Mouse (Mus musculus) hindbrain, embryonic 15.5 days (tissue): ENCODE measurements around the gene Cdk20. TPM values are rescaled to one million over a fixed set of nuclear protein-coding genes. Genes with fewer than 3 reads are reported as not detected.

Source experiments
- ATAC-seq: fragments of 200-750 bp; cut with Nextera tagmentation; 2 replicates; pipeline ENCODE4 v1.8.0; 2017; ENCODE audit warnings: low read depth, moderate number of reproducible peaks, moderate TSS enrichment; ENCODE audit not compliant: low FRiP score
- H3K27ac ChIP-seq: fragments of 300-500 bp; sonication (generic); replicated peaks from 2 replicates; pipeline ENCODE4 v1.5.1; 2015; ENCODE audit warnings: mild to moderate bottlenecking, inconsistent platforms
- H3K27me3 ChIP-seq: fragments of 300-500 bp; sonication (generic); 2 replicates; pipeline ENCODE4 v1.6.1; 2015; ENCODE audit warnings: control low read depth, inconsistent platforms
- H3K36me3 ChIP-seq: fragments of 300-500 bp; sonication (generic); 2 replicates; pipeline ENCODE4 v1.6.1; 2015; ENCODE audit warnings: control low read depth, inconsistent platforms
- H3K4me1 ChIP-seq: fragments of 300-500 bp; sonication (generic); replicated peaks from 2 replicates; pipeline ENCODE4 v1.6.1; 2015; ENCODE audit warnings: control low read depth, inconsistent platforms
- H3K4me2 ChIP-seq: fragments of 300-500 bp; sonication (generic); 2 replicates; pipeline ENCODE4 v1.6.1; 2015; ENCODE audit warnings: moderate library complexity, mild to moderate bottlenecking, inconsistent platforms
- H3K4me3 ChIP-seq: fragments of 300-500 bp; sonication (generic); 2 replicates; pipeline ENCODE4 v1.5.1; 2015; ENCODE audit warnings: mild to moderate bottlenecking, inconsistent platforms
- H3K9ac ChIP-seq: fragments of 300-500 bp; sonication (generic); 2 replicates; pipeline ENCODE4 v1.6.1; 2015; ENCODE audit warnings: inconsistent platforms
- H3K9me3 ChIP-seq: fragments of 300-500 bp; sonication (generic); 2 replicates; pipeline ENCODE4 v1.6.1; 2016; ENCODE audit warnings: control low read depth, inconsistent platforms
- WGBS: fragments of 180-500 bp; shearing (Covaris S2); methylation state at CpG from one replicate; pipeline ENCODE4 v1.1.7; 2015; 5-methylcytosine and 5-hydroxymethylcytosine counted together
- polyA plus RNA-seq: library from polyadenylated mRNA; unstranded; fragments of >200 nt; fragmentation: Nextera tagmentation; extraction: Ambion mirVana; gene quantifications from 2 replicates; pipeline ENCODE4 v1.2.1, GENCODE M21; 2015

The Cdk20 gene
- polyA plus RNA-seq, 1 experiment from 2014 or later, result 28.1 TPM

- H3K9ac ChIP-seq, result no peak overlapping the region
- 86% methylated on average over 14 of the region's 14 CpGs for WGBS
- no peaks in the 10 kb centered on the region for H3K27me3 ChIP-seq
- no peak overlapping the region for H3K4me2 ChIP-seq
- H3K4me1 ChIP-seq, result no peaks in the 10 kb centered on the region
- H3K9me3 ChIP-seq, result no peaks in the 10 kb centered on the region
- no peak overlapping the region for H3K4me3 ChIP-seq
- H3K36me3 ChIP-seq, result no peaks in the 10 kb centered on the region
- no peak overlapping the region for H3K27ac ChIP-seq
- ATAC-seq, result no peak; the same call in 1 of the 2 replicates
Measured at GRCm38 (mm10) chr13:64458181-64458580, 26.1 kb downstream of the Cdk20 start.

DNA sequence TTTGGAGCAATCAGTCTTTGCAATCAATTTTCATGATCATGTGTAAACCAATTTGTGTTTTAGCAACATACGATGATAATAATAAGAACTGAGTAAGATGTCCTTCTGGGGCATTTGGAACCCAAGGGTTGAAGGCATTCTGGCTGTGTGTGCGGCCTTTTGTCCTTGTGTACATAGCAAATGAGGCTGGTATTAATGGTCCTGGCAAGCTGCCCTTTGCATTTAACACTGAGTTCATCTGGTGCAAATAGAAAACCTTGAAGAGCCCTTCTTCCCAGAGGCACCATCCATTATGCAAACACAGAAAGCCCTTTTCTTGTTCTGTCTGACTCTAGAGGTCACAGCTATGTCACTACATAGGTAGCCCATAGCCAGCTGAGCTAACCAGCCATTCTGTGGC, 30.5 kb downstream of the Cdk20 start:
- Histone ChIP-seq H3K9me3 (no peaks in the 10 kb centered on the region), H3K36me3 (no peaks in the 10 kb centered on the region), H3K4me1 (no peaks in the 10 kb centered on the region), H3K9ac (no peak overlapping the region), H3K4me3 (no peak overlapping the region), H3K27ac (no peak overlapping the region), H3K4me2 (no peak overlapping the region), H3K27me3 (no peaks in the 10 kb centered on the region)
- WGBS, result 67% methylated on average over 2 of the region's 2 CpGs
- ATAC-seq, result no peak

- no peak overlapping the region for H3K9ac ChIP-seq
- H3K4me1 ChIP-seq, result no peaks in the 10 kb centered on the region
- no peak overlapping the region for H3K27ac ChIP-seq
- no peaks in the 10 kb centered on the region for H3K27me3 ChIP-seq
- H3K9me3 ChIP-seq, result no peaks in the 10 kb centered on the region
- ATAC-seq, result no peak
- no peaks in the 10 kb centered on the region for H3K36me3 ChIP-seq
- H3K4me2 ChIP-seq, result no peak overlapping the region
- 81% methylated on average over 9 of the region's 9 CpGs for WGBS
- no peak overlapping the region for H3K4me3 ChIP-seq
Measured at GRCm38 (mm10) chr13:64465166-64465565, 33.1 kb downstream of the Cdk20 start.

- Histone ChIP-seq H3K9ac (no peak overlapping the region), H3K27me3 (no peaks in the 10 kb centered on the region), H3K36me3 (no peaks in the 10 kb centered on the region), H3K4me3 (no peak overlapping the region), H3K27ac (no peak overlapping the region), H3K4me2 (no peak overlapping the region), H3K9me3 (no peaks in the 10 kb centered on the region), H3K4me1 (no peaks in the 10 kb centered on the region)
- 65% methylated on average over 6 of the region's 6 CpGs for WGBS
- no peak for ATAC-seq
Measured at GRCm38 (mm10) chr13:64467886-64468285, 35.8 kb downstream of the Cdk20 start.

DNA sequence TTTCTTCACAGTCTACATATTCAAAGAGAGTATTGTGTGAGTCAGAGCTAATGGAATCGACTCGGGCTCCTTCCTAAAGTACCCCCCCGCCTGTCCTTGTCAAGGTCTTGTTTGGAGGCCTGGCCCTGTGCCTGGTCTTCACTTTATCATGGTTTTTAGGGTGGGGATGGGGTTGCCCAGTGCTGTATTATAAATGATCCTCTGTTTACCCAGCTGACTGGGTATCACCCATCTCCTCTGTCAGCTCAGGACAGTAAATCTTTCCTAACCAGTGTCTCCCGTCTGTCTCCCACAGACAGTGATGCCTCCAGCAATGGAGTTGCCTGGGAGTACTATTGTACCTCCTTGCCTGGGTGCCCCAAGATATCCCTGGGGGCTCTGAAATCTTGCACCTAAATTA, 45.9 kb downstream of the Cdk20 start:
- Histone ChIP-seq H3K36me3 (no peaks in the 10 kb centered on the region), H3K4me2 (no peak overlapping the region), H3K4me1 (no peaks in the 10 kb centered on the region), H3K9ac (no peak overlapping the region), H3K4me3 (no peak overlapping the region), H3K27me3 (no peaks in the 10 kb centered on the region), H3K9me3 (no peaks in the 10 kb centered on the region), H3K27ac (no peak overlapping the region)
- ATAC-seq, result peak; percentile 63; the same call in 1 of the 2 replicates
- WGBS, result 58% methylated on average over 4 of the region's 4 CpGs

DNA sequence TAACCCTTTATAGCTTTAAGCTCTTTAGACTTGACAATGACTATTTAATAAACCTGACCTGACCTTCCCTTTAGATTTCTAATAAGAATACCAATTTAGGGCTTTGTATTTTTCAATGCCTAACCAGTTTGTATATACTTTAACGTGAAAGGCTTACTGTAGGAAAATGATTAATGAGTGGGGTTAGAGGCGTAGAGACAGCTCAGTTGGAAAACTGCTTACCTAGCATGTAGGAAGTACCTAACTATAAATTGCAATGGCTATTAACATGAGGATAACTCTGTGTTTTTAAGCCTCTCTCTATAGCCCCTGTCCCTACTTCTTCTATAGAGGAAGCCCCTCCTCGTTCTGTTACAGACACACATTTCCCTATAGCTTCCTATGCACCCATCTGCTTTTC, 47.8 kb downstream of the Cdk20 start:
- Histone ChIP-seq H3K9ac (no peak overlapping the region), H3K9me3 (no peaks in the 10 kb centered on the region), H3K27ac (no peak overlapping the region), H3K4me3 (no peak overlapping the region), H3K4me1 (no peaks in the 10 kb centered on the region), H3K36me3 (no peaks in the 10 kb centered on the region), H3K27me3 (no peaks in the 10 kb centered on the region), H3K4me2 (no peak overlapping the region)
- ATAC-seq, result no peak
- 73% methylated on average over 3 of the region's 3 CpGs for WGBS

- H3K9me3 ChIP-seq, result no peaks in the 10 kb centered on the region
- H3K27ac ChIP-seq, result no peak overlapping the region
- no peaks in the 10 kb centered on the region for H3K27me3 ChIP-seq
- no peak overlapping the region for H3K4me2 ChIP-seq
- H3K4me1 ChIP-seq, result no peaks in the 10 kb centered on the region
- no peak overlapping the region for H3K4me3 ChIP-seq
- no peak overlapping the region for H3K9ac ChIP-seq
- H3K36me3 ChIP-seq, result no peaks in the 10 kb centered on the region
- no peak for ATAC-seq
- 74% methylated on average over 6 of the region's 6 CpGs for WGBS
Measured at GRCm38 (mm10) chr13:64489886-64490285, 57.8 kb downstream of the Cdk20 start.

Other genes starting within 250 kb of the Cdk20 start
- 2.3 and 3.3 TPM in 2 replicates for gene Cdc14b, start 157.0 kb upstream of the Cdk20 start, polyA plus RNA-seq
- 13.4 and 13.7 TPM in 2 replicates for gene Aaed1, start 119.6 kb upstream of the Cdk20 start, polyA plus RNA-seq
- 152 and 162 TPM in 2 replicates for gene Ctsl, start 61.4 kb upstream of the Cdk20 start, polyA plus RNA-seq
- not detected in 2 replicates for gene Fam240b, start 65.5 kb downstream of the Cdk20 start, polyA plus RNA-seq